Mouse (Mus musculus) kidney, adult 2 months (tissue): Measurements from ENCODE around the gene Sugct.

Experiments used
- CTCF ChIP-seq: fragments of 200-500 bp; conservative IDR thresholded peaks from 2 replicates; pipeline ENCODE4 v1.5.1; 2011; ENCODE audit warnings: low read depth, mild to moderate bottlenecking, control low read depth, low read length, moderate library complexity, mixed read lengths; ENCODE audit not compliant: insufficient read depth, insufficient read length
- POLR2A ChIP-seq: fragments of 200-500 bp; IDR thresholded peaks from one replicate; pipeline ENCODE4 v1.6.1; 2011; ENCODE audit warnings: low read depth, low read length, control low read depth

- no peak for TF ChIP-seq CTCF
- no peak for TF ChIP-seq POLR2A
Measured at GRCm38 (mm10) chr13:17297462-17298005, 397.8 kb downstream of the Sugct start.
